Mouse (Mus musculus) testis, adult 2 months (tissue): ENCODE measurements around the gene Tfr2. TPM values are rescaled to one million over a fixed set of nuclear protein-coding genes. Genes with fewer than 3 reads are reported as not detected.

Source experiments
- H3K27ac ChIP-seq: fragments of 200-500 bp; 2 replicates; pipeline ENCODE4 v1.5.1; 2012; ENCODE audit warnings: low read depth, low read length; ENCODE audit not compliant: control insufficient read depth, insufficient read depth
- H3K27me3 ChIP-seq: fragments of 200-500 bp; 2 replicates; pipeline ENCODE4 v1.6.1; 2012; ENCODE audit warnings: mild to moderate bottlenecking, low read length, moderate library complexity; ENCODE audit not compliant: control insufficient read depth, insufficient read depth
- H3K36me3 ChIP-seq: fragments of 200-500 bp; 2 replicates; pipeline ENCODE4 v1.6.1; 2012; ENCODE audit warnings: mild to moderate bottlenecking, low read length; ENCODE audit not compliant: control insufficient read depth, insufficient read depth
- H3K4me1 ChIP-seq: fragments of 200-500 bp; 2 replicates; pipeline ENCODE4 v1.6.1; 2012; ENCODE audit warnings: low read length; ENCODE audit not compliant: control insufficient read depth, insufficient read depth
- H3K4me3 ChIP-seq: fragments of 200-500 bp; 2 replicates; pipeline ENCODE4 v1.5.1; 2012; ENCODE audit warnings: low read depth, mild to moderate bottlenecking, low read length, moderate library complexity, mixed read lengths; ENCODE audit not compliant: control insufficient read depth
- CTCF ChIP-seq: fragments of 200-500 bp; IDR thresholded peaks from 2 replicates; pipeline ENCODE4 v1.5.1; 2012; ENCODE audit warnings: low read depth, mild to moderate bottlenecking, inconsistent platforms, low read length, moderate library complexity; ENCODE audit not compliant: control insufficient read depth, insufficient read depth, insufficient replicate concordance
- POLR2A ChIP-seq: fragments of 200-500 bp; IDR thresholded peaks from 2 replicates; pipeline ENCODE4 v1.6.1; 2012; ENCODE audit warnings: low read depth, mild to moderate bottlenecking, inconsistent platforms, low read length, moderate library complexity; ENCODE audit not compliant: control insufficient read depth
- polyA plus RNA-seq: library from polyadenylated mRNA; depleted of rRNA; stranded (reverse); fragments of >200 nt; gene quantifications from 2 replicates; pipeline ENCODE4 v1.2.3, GENCODE M21; 2012

The Tfr2 gene
- polyA plus RNA-seq, 1 experiment: 5.2 TPM

- H3K36me3 ChIP-seq: peaks cover 3% of the 10 kb centered on the region
- no peak overlapping the region for H3K4me3 ChIP-seq
- H3K27ac ChIP-seq: no peak overlapping the region
- TF ChIP-seq CTCF (no peak), POLR2A (no peak)
- peaks cover 3% of the 10 kb centered on the region for H3K4me1 ChIP-seq
- no peaks in the 10 kb centered on the region for H3K27me3 ChIP-seq
Measured at GRCm38 (mm10) chr5:137526192-137526936, 43.3 kb upstream of the Tfr2 start.

DNA sequence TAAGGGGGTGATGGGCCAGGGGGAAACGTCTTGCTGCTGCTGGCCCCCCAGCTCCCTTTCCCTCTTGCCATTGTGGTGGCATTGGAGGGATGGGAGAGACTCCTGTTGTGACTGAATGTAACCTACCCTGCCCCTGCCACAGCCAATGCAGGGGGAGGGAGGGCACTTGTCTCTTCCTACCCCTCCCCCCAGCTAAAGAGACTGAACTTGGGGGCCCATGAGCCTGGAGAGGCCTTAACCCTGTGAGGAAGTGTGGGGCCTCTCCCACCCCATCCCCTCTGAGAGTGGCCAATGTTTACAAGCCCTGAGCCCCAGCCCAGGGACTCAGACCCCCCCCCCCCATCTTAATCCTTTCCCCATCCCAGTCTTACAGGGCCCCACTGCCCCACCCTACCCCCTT, 42.2 kb upstream of the Tfr2 start:
- Histone ChIP-seq H3K36me3 (no peaks in the 10 kb centered on the region; the same call in none of the 2 replicates), H3K4me3 (no peak overlapping the region), H3K4me1 (peaks cover 9% of the 10 kb centered on the region), H3K27ac (no peak overlapping the region), H3K27me3 (no peaks in the 10 kb centered on the region)
- TF ChIP-seq POLR2A (no peak), CTCF (no peak)

- Histone ChIP-seq H3K36me3 (no peaks in the 10 kb centered on the region; the same call in none of the 2 replicates), H3K4me1 (peaks cover 10% of the 10 kb centered on the region), H3K27me3 (no peaks in the 10 kb centered on the region), H3K4me3 (no peak overlapping the region), H3K27ac (no peak overlapping the region)
- TF ChIP-seq POLR2A (no peak), CTCF (no peak)
Measured at GRCm38 (mm10) chr5:137528247-137528968, 41.2 kb upstream of the Tfr2 start.

DNA sequence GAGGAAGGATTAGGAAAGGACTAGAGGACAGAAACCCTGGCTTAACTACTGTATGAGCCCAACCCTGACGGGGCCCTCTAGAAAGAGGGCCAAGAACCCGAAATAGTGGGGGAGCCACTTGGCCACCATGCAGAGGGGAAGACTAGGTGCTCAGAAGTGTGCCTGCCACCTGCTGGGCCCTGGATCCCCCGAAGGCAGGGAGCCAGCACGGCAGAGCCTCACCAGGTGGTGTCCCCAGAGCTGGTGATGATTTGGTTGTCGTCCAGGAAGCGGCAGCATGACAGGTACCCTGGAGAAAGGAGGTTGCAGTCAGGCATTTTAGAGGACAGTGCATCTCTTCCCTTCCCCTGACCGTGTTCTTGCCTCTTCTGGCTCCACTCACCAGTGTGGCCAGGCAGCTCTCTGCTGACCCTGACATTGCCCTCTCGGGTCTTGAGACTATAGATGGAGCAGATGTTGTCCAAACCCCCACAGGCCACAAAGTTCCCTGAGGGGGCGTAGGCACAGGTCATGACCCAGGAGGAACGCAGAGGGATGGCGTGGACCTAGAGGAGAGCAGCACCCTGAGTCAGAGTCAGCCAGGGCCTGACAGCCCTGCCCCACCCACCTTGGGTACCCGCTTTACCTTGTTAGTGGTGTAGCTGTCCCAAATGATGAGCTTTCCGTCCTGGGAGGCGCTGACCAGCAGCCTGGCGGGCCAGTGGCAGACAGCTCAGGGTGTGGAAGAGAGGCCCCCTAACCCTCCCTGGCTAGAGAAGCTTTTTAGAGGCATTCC, 40.2 kb upstream of the Tfr2 start:
- Histone ChIP-seq H3K4me3 (no peak overlapping the region), H3K36me3 (no peaks in the 10 kb centered on the region; the same call in none of the 2 replicates), H3K4me1 (peaks cover 15% of the 10 kb centered on the region), H3K27ac (no peak overlapping the region), H3K27me3 (no peaks in the 10 kb centered on the region)
- no peak for TF ChIP-seq POLR2A
- no peak for TF ChIP-seq CTCF

GRCm38 (mm10) chr5:137530075-137530474, 39.6 kb upstream of the Tfr2 start:
- Histone ChIP-seq H3K4me1 (peaks cover 15% of the 10 kb centered on the region), H3K36me3 (no peaks in the 10 kb centered on the region; the same call in 1 of the 2 replicates), H3K27ac (no peak overlapping the region; the same call in 1 of the 2 replicates), H3K27me3 (no peaks in the 10 kb centered on the region), H3K4me3 (peak overlapping the region; percentile 68)
- TF ChIP-seq CTCF (no peak), POLR2A (no peak)

- Histone ChIP-seq H3K4me3 (peak overlapping the region; percentile 99), H3K4me1 (peaks cover 15% of the 10 kb centered on the region), H3K27me3 (no peaks in the 10 kb centered on the region), H3K36me3 (no peaks in the 10 kb centered on the region; the same call in 1 of the 2 replicates), H3K27ac (no peak overlapping the region)
- 0 out of 2 replicates have a peak, but pooled peaks have one; percentile 8 for TF ChIP-seq POLR2A
- TF ChIP-seq CTCF: no peak
Measured at GRCm38 (mm10) chr5:137530588-137531413, 38.8 kb upstream of the Tfr2 start.
